Mouse (Mus musculus): ENCODE measurements around the gene Irak2. TPM values are rescaled to one million over a fixed set of nuclear protein-coding genes. Genes with fewer than 3 reads are reported as not detected.
A peak's percentile ranks its signal among the peaks of the same experiment; 100 is the strongest.

Gene Irak2
- polyA plus RNA-seq, 1 experiment: 31.8 TPM

- peaks cover 98% of the 10 kb centered on the region for H3K36me3 ChIP-seq (replicated peaks; ENCODE audit: low read length)
Observed at GRCm38 (mm10) chr6:113714276-113714675, 76.0 kb downstream of the Irak2 start.

GRCm38 (mm10) chr6:113714797-113715196, 76.5 kb downstream of the Irak2 start:
- no peak for TF ChIP-seq FLI1 (IDR thresholded peaks at IDR 0.05; ENCODE audit: low read length)
- no peak for TF ChIP-seq GATA1 (IDR thresholded peaks at IDR 0.05; ENCODE audit: borderline replicate concordance, low read length)
- Histone ChIP-seq H3K9me3 (no peaks in the 10 kb centered on the region), H3K4me3 (replicated peaks) (no peak overlapping the region), H3K27me3 (replicated peaks) (no peaks in the 10 kb centered on the region), H3K36me3 (replicated peaks; ENCODE audit: low read length) (peaks cover 98% of the 10 kb centered on the region), H3K4me1 (peaks cover 60% of the 10 kb centered on the region)

More at GRCm38 (mm10) chr6:113714276-113714675, 76.0 kb downstream of the Irak2 start:
- peaks cover 57% of the 10 kb centered on the region for H3K4me1 ChIP-seq
- H3K27me3 ChIP-seq (replicated peaks): no peaks in the 10 kb centered on the region
- no peak overlapping the region for H3K4me3 ChIP-seq (replicated peaks)
- TF ChIP-seq GATA1 (IDR thresholded peaks at IDR 0.05; ENCODE audit: borderline replicate concordance, low read length) (no peak), FLI1 (IDR thresholded peaks at IDR 0.05; ENCODE audit: low read length) (no peak)
- no peaks in the 10 kb centered on the region for H3K9me3 ChIP-seq

- Histone ChIP-seq H3K27me3 (replicated peaks) (no peaks in the 10 kb centered on the region), H3K4me3 (replicated peaks) (no peak overlapping the region), H3K4me1 (peaks cover 60% of the 10 kb centered on the region), H3K9me3 (no peaks in the 10 kb centered on the region), H3K36me3 (replicated peaks; ENCODE audit: low read length) (peaks cover 98% of the 10 kb centered on the region)
- no peak for TF ChIP-seq FLI1 (IDR thresholded peaks at IDR 0.05; ENCODE audit: low read length)
- TF ChIP-seq GATA1 (IDR thresholded peaks at IDR 0.05; ENCODE audit: borderline replicate concordance, low read length): no peak
Observed at GRCm38 (mm10) chr6:113717541-113717940, 79.3 kb downstream of the Irak2 start.

- no peak within 1 kb of the TSS for H3K4me3 ChIP-seq (replicated peaks)
- peaks cover 45% of the 10 kb centered on the region for H3K4me1 ChIP-seq
- H3K9me3 ChIP-seq: no peaks in the 10 kb centered on the region
- H3K27me3 ChIP-seq (replicated peaks): no peaks in the 10 kb centered on the region
- no peak for TF ChIP-seq FLI1 (IDR thresholded peaks at IDR 0.05; ENCODE audit: low read length)
- TF ChIP-seq GATA1 (IDR thresholded peaks at IDR 0.05; ENCODE audit: borderline replicate concordance, low read length): no peak
- peaks cover 98% of the 10 kb centered on the region for H3K36me3 ChIP-seq (replicated peaks; ENCODE audit: low read length)
Observed at GRCm38 (mm10) chr6:113719878-113720277, 81.6 kb downstream of the Irak2 start, which contains the start of gene Ghrl. Gene Ghrl, minus strand, starts transcription at chr6:113719880.

- Histone ChIP-seq H3K4me3 (replicated peaks) (no peak overlapping the region), H3K36me3 (replicated peaks; ENCODE audit: low read length) (peaks cover 98% of the 10 kb centered on the region), H3K27me3 (replicated peaks) (no peaks in the 10 kb centered on the region), H3K4me1 (peaks cover 35% of the 10 kb centered on the region), H3K9me3 (no peaks in the 10 kb centered on the region)
- no peak for TF ChIP-seq GATA1 (IDR thresholded peaks at IDR 0.05; ENCODE audit: borderline replicate concordance, low read length)
- TF ChIP-seq FLI1 (IDR thresholded peaks at IDR 0.05; ENCODE audit: low read length): no peak
Observed at GRCm38 (mm10) chr6:113721061-113721460, 82.8 kb downstream of the Irak2 start.

- peaks cover 67% of the 10 kb centered on the region for H3K4me1 ChIP-seq
- H3K27me3 ChIP-seq (replicated peaks): no peaks in the 10 kb centered on the region
- no peak for TF ChIP-seq FLI1 (IDR thresholded peaks at IDR 0.05; ENCODE audit: low read length)
- no peak for TF ChIP-seq GATA1 (IDR thresholded peaks at IDR 0.05; ENCODE audit: borderline replicate concordance, low read length)
- H3K4me3 ChIP-seq (replicated peaks): peak overlapping the region; percentile 47
- no peaks in the 10 kb centered on the region for H3K9me3 ChIP-seq
- peaks cover 99% of the 10 kb centered on the region for H3K36me3 ChIP-seq (replicated peaks; ENCODE audit: low read length)
Observed at GRCm38 (mm10) chr6:113728181-113728580, 89.9 kb downstream of the Irak2 start.

- Histone ChIP-seq H3K4me1 (peaks cover 79% of the 10 kb centered on the region), H3K9me3 (no peaks in the 10 kb centered on the region), H3K27me3 (replicated peaks) (no peaks in the 10 kb centered on the region), H3K36me3 (replicated peaks; ENCODE audit: low read length) (peaks cover 100% of the 10 kb centered on the region), H3K4me3 (replicated peaks) (no peak overlapping the region)
- TF ChIP-seq GATA1 (IDR thresholded peaks at IDR 0.05; ENCODE audit: borderline replicate concordance, low read length) (no peak), FLI1 (IDR thresholded peaks at IDR 0.05; ENCODE audit: low read length) (no peak)
Observed at GRCm38 (mm10) chr6:113731296-113731695, 93.0 kb downstream of the Irak2 start.

GRCm38 (mm10) chr6:113737318-113738046, 99.2 kb downstream of the Irak2 start:
- peaks cover 59% of the 10 kb centered on the region for H3K4me1 ChIP-seq
- H3K27me3 ChIP-seq (replicated peaks): no peaks in the 10 kb centered on the region
- H3K36me3 ChIP-seq (replicated peaks; ENCODE audit: low read length): peaks cover 65% of the 10 kb centered on the region
- no peaks in the 10 kb centered on the region for H3K9me3 ChIP-seq
- H3K4me3 ChIP-seq (replicated peaks): peak overlapping the region; percentile 38
- TF ChIP-seq GATA1 (IDR thresholded peaks at IDR 0.05; ENCODE audit: borderline replicate concordance, low read length) (no peak), FLI1 (IDR thresholded peaks at IDR 0.05; ENCODE audit: low read length) (no peak)

- Histone ChIP-seq H3K4me1 (peaks cover 48% of the 10 kb centered on the region), H3K36me3 (replicated peaks; ENCODE audit: low read length) (peaks cover 35% of the 10 kb centered on the region), H3K4me3 (replicated peaks) (peak within 1 kb of the TSS; percentile 91), H3K27me3 (replicated peaks) (peaks cover 13% of the 10 kb centered on the region), H3K9me3 (no peaks in the 10 kb centered on the region)
- no peak for TF ChIP-seq GATA1 (IDR thresholded peaks at IDR 0.05; ENCODE audit: borderline replicate concordance, low read length)
- TF ChIP-seq FLI1 (IDR thresholded peaks at IDR 0.05; ENCODE audit: low read length): peak; percentile 74; the same call in 1 of the 2 replicates
Observed at GRCm38 (mm10) chr6:113740236-113741217, 102.3 kb downstream of the Irak2 start, which contains the start of gene Sec13. Gene Sec13, minus strand, starts transcription at chr6:113740743.

Measured in megakaryocyte, embryonic 14.5 days (primary cell).